Mouse (Mus musculus): ENCODE measurements around the gene Fam131a.
A peak's percentile ranks its signal among the peaks of the same experiment; 100 is the strongest.

Gene Fam131a

DNA sequence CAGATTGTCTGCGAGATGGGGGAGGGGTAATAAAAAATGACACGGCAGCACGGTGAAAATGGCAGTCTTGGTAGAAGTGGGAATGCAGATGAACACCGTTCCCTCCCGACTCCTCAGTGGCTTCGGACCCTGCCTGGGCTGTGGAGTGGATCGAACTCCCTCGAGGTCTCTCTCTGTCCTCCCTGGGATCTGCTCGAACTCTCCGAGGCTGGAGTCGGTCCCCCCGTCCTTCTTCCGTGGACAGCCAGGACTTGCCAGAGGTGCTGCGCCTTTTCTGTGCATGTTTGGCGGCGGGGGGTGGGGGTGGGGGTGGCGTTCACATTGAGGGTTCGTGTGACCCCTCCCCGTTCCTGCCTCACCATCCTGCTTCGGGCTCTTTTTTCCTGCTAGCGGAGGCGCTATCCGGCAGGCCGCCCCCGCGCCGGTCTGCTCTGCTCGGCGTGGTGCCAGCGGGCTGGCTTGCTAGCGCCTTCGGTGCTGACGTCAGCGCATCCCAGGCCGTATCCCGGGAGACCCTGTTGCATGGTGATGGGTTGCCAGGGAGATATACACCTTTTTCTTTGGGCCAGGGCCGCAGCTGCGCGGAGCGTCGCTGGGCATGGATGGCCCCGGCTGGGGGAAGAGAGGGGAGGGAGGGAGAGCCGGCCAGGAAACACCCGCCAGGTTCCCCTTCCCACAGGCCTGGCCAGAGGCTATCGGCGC, 2.7 kb downstream of the Fam131a start:
- DNase-seq (ENCODE audit: low spot score) = peak; percentile 97

- no peak for DNase-seq (ENCODE audit: low spot score)
Measured at GRCm38 (mm10) chr16:20699266-20699665, 6.2 kb downstream of the Fam131a start.

- no peak for DNase-seq (ENCODE audit: low spot score)
Measured at GRCm38 (mm10) chr16:20700036-20700435, 7.0 kb downstream of the Fam131a start.

DNA sequence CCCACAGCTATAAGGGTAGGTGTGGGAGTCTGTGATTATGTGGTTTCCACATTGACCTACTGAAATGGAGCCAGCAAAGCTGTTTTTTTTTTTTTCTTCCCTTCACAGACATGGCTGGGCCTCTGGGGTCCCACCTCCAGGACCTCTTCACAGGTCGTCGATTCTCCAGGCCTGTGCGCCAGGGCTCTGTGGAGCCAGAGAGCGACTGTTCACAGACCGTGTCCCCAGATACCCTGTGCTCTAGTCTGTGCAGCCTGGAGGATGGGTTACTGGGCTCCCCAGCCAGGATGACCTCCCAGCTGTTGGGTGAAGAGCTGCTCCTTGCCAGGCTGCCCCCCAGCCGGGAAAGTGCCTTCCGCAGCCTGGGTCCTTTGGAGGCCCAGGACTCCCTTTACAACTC, 8.3 kb downstream of the Fam131a start:
- no peak for DNase-seq (ENCODE audit: low spot score)

DNA sequence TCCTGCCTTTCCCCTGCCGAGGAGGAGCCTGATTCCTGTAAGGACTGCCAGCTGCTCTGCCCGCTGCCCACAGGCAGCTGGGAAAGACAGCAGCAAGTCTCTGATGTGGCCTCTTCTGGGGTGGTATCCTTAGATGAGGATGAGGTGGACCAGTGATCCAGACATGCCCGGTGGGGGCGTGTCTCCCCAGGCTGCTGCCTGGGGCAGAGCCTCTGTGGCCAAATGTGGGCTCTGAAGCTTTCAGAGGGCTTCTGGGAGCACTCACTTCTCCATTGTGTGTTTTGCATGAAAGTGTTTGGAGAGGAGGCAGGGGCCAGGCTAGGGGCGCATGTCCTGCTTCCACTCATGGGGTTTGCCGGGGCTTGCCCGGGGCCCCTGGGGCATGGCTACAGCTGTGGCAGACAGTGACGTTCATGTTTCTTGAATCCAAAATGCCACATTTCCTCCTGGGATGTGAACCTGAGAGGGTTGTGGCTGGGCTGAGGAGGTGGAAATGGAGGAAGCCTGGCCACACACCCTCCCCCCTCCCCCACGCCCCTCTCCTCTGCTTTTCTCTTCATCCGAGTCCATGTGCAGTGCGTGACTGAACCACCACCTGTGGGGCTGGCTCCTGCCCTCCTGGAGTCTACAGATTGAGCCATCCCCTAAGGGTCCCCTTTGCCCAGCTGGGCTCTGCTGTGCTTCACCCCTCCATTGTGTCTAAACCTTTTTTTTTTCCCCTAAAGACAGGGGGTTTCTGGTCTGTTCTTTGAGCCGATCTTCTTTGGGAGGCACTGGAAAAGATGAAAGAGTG, 8.9 kb downstream of the Fam131a start:
- DNase-seq (ENCODE audit: low spot score) = no peak

DNA sequence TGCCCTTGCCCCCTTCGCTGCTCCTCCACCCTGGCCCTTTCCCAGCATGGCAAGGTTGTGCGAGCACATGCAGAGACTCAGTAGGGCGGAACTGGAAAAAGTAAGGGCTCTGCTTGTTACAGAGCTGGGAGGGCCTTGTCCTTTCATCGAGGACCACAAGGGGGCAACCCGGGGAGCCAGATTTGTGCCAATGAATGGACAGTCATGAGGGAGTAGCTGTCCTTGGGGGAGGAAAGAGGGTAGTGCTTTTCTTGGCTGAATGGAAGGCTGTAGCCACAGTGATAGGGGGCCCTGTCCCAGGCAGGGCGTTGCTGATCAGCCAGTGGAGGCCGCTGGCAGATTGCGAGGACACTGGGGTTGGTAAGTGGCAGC, 9.5 kb downstream of the Fam131a start:
- DNase-seq (ENCODE audit: low spot score) = peak; percentile 80

- no peak for DNase-seq (ENCODE audit: low spot score)
Measured at GRCm38 (mm10) chr16:20703071-20703470, 10.0 kb downstream of the Fam131a start.

DNA sequence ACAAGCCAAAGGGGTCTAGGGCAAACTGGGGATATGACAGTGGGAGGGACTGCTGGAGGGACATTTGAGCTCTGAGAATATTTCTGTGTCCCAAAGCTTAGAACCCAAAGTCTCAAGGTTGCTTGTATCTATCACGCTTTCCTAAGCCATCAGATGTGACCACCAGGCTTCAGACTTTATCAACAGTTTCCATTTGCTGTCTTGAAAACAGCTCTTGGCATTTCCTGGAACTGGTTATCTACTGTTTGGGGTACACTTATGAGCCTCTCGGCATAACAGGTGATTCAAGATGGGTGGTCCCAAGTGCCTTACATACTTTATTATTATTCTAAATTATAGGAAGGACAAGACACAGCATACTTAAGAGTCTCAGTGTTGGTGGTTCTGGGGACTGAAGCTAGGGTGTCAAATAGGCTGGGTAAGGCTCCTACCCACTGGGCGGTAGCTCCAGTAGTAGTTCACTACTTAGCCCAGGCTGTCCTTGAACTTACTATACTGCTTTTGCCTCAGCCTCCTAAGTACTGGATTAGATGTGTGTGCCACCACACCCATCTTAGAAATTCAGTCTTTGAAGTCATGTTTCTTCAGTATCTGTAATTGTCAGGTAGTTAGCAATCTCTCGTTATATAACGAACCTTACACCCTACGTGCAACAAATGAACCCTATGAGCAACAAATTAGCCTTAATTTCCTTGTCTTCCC, 10.8 kb downstream of the Fam131a start:
- no peak for DNase-seq (ENCODE audit: low spot score)

DNA sequence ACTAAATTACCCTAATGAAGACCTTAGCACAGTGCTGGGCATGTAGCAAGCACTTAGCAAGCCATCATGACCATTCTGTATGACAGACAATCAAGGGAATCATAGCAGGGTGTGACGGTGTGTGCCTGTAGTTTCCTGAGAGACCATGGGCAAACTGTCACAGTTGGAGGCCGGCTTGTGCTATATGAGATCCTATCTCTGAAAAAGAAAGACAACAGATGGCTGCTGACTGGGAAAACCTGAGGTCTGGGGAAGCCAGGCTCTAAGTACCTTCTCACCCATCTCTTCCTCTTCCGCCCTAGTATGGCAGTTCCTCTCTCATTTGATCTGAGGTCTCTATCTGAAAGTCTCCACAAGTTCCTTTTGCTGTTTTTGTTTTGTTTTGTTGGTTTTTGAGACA, 12.7 kb downstream of the Fam131a start:
- no peak for DNase-seq (ENCODE audit: low spot score)

GRCm38 (mm10) chr16:20706407-20707055, 13.5 kb downstream of the Fam131a start:
- no peak for DNase-seq (ENCODE audit: low spot score)

GRCm38 (mm10) chr16:20708220-20708938, 15.3 kb downstream of the Fam131a start:
- no peak for DNase-seq (ENCODE audit: low spot score)

GRCm38 (mm10) chr16:20708939-20709734, 16.1 kb downstream of the Fam131a start:
- DNase-seq (ENCODE audit: low spot score) = no peak

GRCm38 (mm10) chr16:20710370-20710769, 17.3 kb downstream of the Fam131a start:
- no peak for DNase-seq (ENCODE audit: low spot score)

DNA sequence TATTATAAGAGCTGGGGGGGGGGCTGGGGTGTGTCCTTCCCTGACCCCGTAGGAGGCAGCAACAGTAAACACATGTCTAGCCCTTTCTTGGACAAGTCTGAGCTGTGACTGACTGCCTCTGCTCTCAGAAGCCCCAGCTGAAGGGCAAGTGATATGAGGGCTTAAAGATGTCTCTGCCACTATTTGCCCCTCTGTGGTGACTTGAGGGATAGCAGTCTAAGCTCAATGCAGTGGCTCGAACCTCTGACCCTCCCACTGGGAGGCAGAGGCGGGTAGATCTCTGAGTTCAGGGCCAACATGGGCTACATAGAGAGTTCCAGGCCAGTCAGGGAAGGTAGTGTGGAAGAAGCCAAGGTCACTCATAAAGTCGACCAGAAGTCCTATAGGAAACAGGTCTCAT, 17.8 kb downstream of the Fam131a start:
- DNase-seq (ENCODE audit: low spot score) = no peak

- DNase-seq (ENCODE audit: low spot score) = no peak
Measured at GRCm38 (mm10) chr16:20712190-20712589, 19.1 kb downstream of the Fam131a start.

GRCm38 (mm10) chr16:20712889-20713288, 19.8 kb downstream of the Fam131a start:
- DNase-seq (ENCODE audit: low spot score) = no peak

DNA sequence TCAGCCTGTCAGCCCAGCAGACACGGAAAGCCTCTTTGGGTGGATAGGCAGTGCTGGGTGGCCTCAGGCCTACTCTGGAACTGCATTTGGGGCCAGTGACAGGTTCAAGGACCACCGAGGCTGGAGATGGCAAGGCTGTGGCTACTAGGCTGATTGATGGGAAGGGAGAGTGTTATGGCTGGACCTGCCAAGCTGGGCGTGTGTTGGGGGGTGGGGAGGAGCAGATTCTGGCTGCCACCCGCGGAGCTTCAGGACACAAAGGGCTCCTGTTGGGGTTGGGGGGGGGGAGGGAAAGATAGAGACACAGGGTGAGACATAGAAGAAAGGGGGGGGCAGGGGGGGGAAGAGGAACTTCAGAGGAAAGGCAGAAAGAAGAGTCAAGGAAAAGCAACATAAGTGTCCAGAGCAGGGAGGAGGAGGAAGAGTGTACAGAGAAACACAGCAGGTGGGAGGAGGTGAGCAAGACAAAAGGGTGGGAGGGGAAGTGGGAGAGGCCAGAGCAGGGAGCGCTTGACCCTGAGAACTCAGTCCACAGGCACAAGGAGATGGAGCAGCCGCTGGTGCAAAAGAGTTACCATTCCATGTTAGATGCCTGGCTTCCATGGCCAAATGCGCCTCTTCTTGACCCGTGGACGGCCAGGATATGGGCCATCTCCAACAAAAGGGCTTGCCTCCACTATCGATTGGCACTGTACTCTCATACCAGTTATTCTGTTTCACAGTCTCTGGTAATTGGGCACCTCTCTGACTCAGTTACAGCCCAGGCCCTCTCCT, 21.5 kb downstream of the Fam131a start:
- no peak for DNase-seq (ENCODE audit: low spot score)

DNA sequence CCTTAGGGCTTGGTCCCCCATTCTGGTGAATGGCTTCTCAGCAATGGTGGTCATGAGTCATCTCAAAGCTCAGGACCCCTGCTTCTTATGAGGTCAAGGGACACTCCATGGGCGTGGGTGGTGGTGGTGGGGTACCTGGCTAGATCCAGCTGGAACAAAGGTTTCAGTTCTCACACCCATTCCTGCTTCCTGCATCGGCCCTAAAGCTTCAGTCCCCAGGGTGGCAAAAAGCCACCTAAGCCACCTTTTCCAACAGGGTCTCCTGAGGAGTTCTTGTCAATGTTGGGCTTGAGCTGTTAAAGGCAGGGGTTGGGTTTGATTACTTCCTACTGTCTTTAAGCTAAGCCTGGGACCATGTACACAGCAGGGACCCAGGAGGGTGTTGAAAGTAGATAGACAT, 22.1 kb downstream of the Fam131a start:
- no peak for DNase-seq (ENCODE audit: low spot score)

DNA sequence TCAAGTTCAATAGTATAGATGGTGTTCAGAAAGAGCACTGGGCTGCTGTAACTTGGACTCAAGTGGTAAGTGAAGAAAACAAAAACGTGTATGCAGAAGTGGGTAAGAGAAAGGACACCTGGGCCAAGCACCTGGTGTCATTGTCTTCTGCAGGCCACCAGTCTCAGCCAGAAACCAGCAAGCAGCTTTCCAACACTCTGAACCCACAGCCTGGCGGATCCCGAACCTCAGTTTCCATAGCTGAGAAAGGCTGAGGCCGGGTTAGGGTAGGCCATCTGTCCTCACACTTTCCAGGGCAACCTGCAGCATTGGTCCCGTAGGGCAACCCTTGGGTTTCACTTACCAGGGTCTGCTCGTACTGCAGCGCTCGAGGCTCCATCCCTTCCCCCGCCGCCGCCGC, 22.5 kb downstream of the Fam131a start:
- no peak for DNase-seq (ENCODE audit: low spot score)

All from layer of hippocampus, adult 11-12 months (tissue).